Mouse (Mus musculus): ENCODE data around the gene Auts2. TPM values are rescaled to one million over a fixed set of nuclear protein-coding genes. Genes with fewer than 3 reads are reported as not detected.

Gene Auts2
- polyA plus RNA-seq, 1 experiment from 2014 or later = 1.8 TPM

DNA sequence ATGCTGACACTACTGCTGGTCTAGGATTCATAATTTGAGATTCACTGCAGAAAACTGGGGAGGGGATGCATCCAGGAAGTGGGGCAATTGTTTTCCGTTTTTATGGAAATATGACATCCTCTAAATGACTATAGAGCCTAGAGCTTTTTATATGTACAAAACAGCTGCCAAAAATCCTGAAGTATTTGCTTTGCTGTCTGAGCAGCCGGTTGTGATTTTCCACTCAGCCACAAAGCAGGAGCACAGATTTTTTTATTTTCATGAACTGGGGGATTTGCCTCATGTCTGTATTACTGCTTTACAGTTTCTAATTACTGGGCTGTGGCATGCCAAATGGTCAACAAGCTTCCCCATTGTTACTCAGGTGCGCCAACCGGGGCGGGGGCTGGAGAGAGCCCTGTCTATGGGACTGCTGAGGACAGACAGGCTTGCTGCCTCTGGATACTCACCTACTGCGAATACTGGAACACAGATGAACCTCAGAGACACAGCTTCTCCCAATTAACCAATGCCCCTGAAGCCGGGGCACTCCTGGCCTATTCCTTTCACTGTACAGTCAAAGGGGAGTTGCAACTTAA, 53.3 kb downstream of the Auts2 start:
- no peak overlapping the region for H3K4me2 ChIP-seq (ENCODE audit: low read depth, low read length)

GRCm38 (mm10) chr5:132486831-132487230, 56.3 kb downstream of the Auts2 start:
- H3K9ac ChIP-seq (ENCODE audit: low read depth, low read length) = no peak overlapping the region
- 43% methylated on average over 7 of the region's 7 CpGs for WGBS (ENCODE audit: insufficient replicate concordance)
- no peak overlapping the region for H3K4me2 ChIP-seq (ENCODE audit: low read depth, low read length)
- no peak overlapping the region for H3K27ac ChIP-seq (ENCODE audit: low read length)
- ATAC-seq (ENCODE audit: low read depth) = no peak
- no peaks in the 10 kb centered on the region for H3K4me1 ChIP-seq (ENCODE audit: control insufficient read depth, low read depth, low read length)
- no peaks in the 10 kb centered on the region for H3K9me3 ChIP-seq (replicated peaks; ENCODE audit: control insufficient read depth, low read length)
- H3K4me3 ChIP-seq (ENCODE audit: low read depth, low read length) = no peak overlapping the region
- H3K27me3 ChIP-seq (ENCODE audit: control insufficient read depth, insufficient read depth, low read depth, low read length) = no peaks in the 10 kb centered on the region
- H3K36me3 ChIP-seq (ENCODE audit: control insufficient read depth, insufficient read depth) = no peaks in the 10 kb centered on the region

More for the DNA sequence above, 53.3 kb downstream of the Auts2 start:
- Histone ChIP-seq H3K9ac (ENCODE audit: low read depth, low read length) (no peak overlapping the region), H3K27me3 (ENCODE audit: control insufficient read depth, insufficient read depth, low read depth, low read length) (no peaks in the 10 kb centered on the region), H3K9me3 (replicated peaks; ENCODE audit: control insufficient read depth, low read length) (no peaks in the 10 kb centered on the region), H3K4me1 (ENCODE audit: control insufficient read depth, low read depth, low read length) (no peaks in the 10 kb centered on the region), H3K36me3 (ENCODE audit: control insufficient read depth, insufficient read depth) (no peaks in the 10 kb centered on the region), H3K4me3 (ENCODE audit: low read depth, low read length) (no peak overlapping the region), H3K27ac (ENCODE audit: low read length) (no peak overlapping the region)
- WGBS (ENCODE audit: insufficient replicate concordance) = 59% methylated on average over 7 of the region's 7 CpGs
- no peak for ATAC-seq (ENCODE audit: low read depth)

DNA sequence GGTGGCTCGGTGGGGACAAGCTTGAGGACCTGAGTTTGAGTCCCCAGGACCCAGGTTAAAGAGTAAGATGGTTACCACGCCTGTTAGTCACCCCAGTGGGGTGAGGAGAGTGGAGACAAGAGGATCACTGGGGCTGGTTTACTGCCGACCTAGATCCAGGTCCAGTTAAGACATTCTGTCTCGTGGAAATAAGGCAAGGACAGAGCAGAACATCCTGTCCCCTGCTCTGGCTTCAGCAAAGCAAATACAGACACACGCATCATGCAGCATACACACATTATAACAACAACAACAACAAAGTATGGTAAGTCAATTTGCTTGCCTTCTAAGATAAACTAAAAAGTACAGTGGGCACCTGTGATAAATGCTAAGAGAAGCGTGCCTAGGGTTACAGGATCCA, 57.1 kb downstream of the Auts2 start:
- no peak overlapping the region for H3K4me3 ChIP-seq (ENCODE audit: low read depth, low read length)
- no peaks in the 10 kb centered on the region for H3K27me3 ChIP-seq (ENCODE audit: control insufficient read depth, insufficient read depth, low read depth, low read length)
- no peaks in the 10 kb centered on the region for H3K4me1 ChIP-seq (ENCODE audit: control insufficient read depth, low read depth, low read length)
- WGBS (ENCODE audit: insufficient replicate concordance) = 58% methylated on average over 6 of the region's 6 CpGs
- no peak overlapping the region for H3K4me2 ChIP-seq (ENCODE audit: low read depth, low read length)
- no peak overlapping the region for H3K9ac ChIP-seq (ENCODE audit: low read depth, low read length)
- H3K36me3 ChIP-seq (ENCODE audit: control insufficient read depth, insufficient read depth) = no peaks in the 10 kb centered on the region
- no peaks in the 10 kb centered on the region for H3K9me3 ChIP-seq (replicated peaks; ENCODE audit: control insufficient read depth, low read length)
- H3K27ac ChIP-seq (ENCODE audit: low read length) = no peak overlapping the region
- ATAC-seq (ENCODE audit: low read depth) = no peak

DNA sequence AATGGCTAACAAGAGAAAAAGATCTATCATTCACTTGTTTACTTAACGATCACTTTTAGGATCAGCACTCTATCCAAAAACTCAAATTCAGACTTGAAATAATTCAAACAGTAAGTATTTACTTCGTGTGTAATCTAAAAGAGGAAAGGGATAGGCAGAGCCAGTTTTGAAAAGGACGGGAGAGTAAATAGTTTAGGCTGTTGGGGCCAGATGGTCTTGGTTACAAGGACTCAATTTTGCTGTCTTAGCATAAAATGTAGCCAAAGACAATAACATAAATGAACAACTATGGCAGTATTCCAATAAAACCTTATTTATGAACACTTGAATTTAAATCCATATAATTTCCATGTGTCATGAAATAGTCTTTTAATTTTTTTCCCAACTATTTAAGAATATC, 57.7 kb downstream of the Auts2 start:
- WGBS (ENCODE audit: insufficient replicate concordance) = 53% methylated on average over 3 of the region's 3 CpGs
- H3K27ac ChIP-seq (ENCODE audit: low read length) = no peak overlapping the region
- no peak for ATAC-seq (ENCODE audit: low read depth)
- no peak overlapping the region for H3K4me3 ChIP-seq (ENCODE audit: low read depth, low read length)
- H3K36me3 ChIP-seq (ENCODE audit: control insufficient read depth, insufficient read depth) = no peaks in the 10 kb centered on the region
- H3K4me2 ChIP-seq (ENCODE audit: low read depth, low read length) = no peak overlapping the region
- no peaks in the 10 kb centered on the region for H3K9me3 ChIP-seq (replicated peaks; ENCODE audit: control insufficient read depth, low read length)
- H3K4me1 ChIP-seq (ENCODE audit: control insufficient read depth, low read depth, low read length) = no peaks in the 10 kb centered on the region
- H3K27me3 ChIP-seq (ENCODE audit: control insufficient read depth, insufficient read depth, low read depth, low read length) = no peaks in the 10 kb centered on the region
- no peak overlapping the region for H3K9ac ChIP-seq (ENCODE audit: low read depth, low read length)

DNA sequence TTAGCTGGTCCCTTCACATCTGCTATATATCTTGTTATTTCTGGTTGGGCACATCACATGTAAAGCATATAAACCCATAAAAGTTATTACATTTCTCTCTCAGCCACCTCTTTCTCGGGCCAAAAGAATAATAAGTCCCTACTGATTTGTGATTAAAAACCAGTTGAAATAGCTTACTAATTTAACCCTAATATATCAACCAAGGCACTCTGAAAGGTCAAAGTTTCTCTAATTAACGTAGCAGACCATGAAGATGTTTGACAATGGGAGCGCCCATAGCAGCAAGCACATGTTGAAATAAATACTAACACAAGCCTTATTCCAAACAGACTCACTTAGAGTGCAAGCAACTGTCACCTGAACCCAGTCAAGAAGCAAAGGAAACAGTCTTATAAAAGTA, 61.7 kb downstream of the Auts2 start:
- Histone ChIP-seq H3K9ac (ENCODE audit: low read depth, low read length) (no peak overlapping the region), H3K27ac (ENCODE audit: low read length) (no peak overlapping the region), H3K4me1 (ENCODE audit: control insufficient read depth, low read depth, low read length) (no peaks in the 10 kb centered on the region), H3K27me3 (ENCODE audit: control insufficient read depth, insufficient read depth, low read depth, low read length) (no peaks in the 10 kb centered on the region), H3K4me3 (ENCODE audit: low read depth, low read length) (no peak overlapping the region), H3K4me2 (ENCODE audit: low read depth, low read length) (no peak overlapping the region), H3K36me3 (ENCODE audit: control insufficient read depth, insufficient read depth) (no peaks in the 10 kb centered on the region), H3K9me3 (replicated peaks; ENCODE audit: control insufficient read depth, low read length) (no peaks in the 10 kb centered on the region)
- no peak for ATAC-seq (ENCODE audit: low read depth)
- WGBS (ENCODE audit: insufficient replicate concordance) = 50% methylated on average over 3 of the region's 3 CpGs

DNA sequence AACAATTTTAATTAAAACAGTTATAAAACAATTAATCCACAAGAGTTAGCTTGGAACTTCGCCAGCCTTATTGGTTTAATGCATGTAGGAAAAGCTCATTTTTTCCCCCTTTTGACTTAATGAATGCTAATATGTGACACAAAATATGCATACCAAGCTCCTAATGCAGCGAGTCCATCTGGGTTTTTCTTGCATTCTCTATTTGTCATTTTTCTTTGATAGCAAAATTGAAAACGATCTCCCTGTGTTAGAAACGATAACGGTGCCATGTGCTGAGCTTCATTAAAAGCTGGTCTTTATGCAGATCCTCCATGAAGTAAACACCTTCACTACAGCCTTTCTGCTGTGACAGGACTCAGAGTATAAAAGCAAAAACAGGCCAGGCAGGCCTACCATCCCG, 62.7 kb downstream of the Auts2 start:
- no peak overlapping the region for H3K9ac ChIP-seq (ENCODE audit: low read depth, low read length)
- H3K9me3 ChIP-seq (replicated peaks; ENCODE audit: control insufficient read depth, low read length) = no peaks in the 10 kb centered on the region
- H3K27me3 ChIP-seq (ENCODE audit: control insufficient read depth, insufficient read depth, low read depth, low read length) = no peaks in the 10 kb centered on the region
- no peak overlapping the region for H3K4me2 ChIP-seq (ENCODE audit: low read depth, low read length)
- no peaks in the 10 kb centered on the region for H3K4me1 ChIP-seq (ENCODE audit: control insufficient read depth, low read depth, low read length)
- WGBS (ENCODE audit: insufficient replicate concordance) = 61% methylated on average over 6 of the region's 6 CpGs
- no peaks in the 10 kb centered on the region for H3K36me3 ChIP-seq (ENCODE audit: control insufficient read depth, insufficient read depth)
- no peak overlapping the region for H3K27ac ChIP-seq (ENCODE audit: low read length)
- no peak overlapping the region for H3K4me3 ChIP-seq (ENCODE audit: low read depth, low read length)
- ATAC-seq (ENCODE audit: low read depth) = no peak

GRCm38 (mm10) chr5:132479227-132479857, 63.8 kb downstream of the Auts2 start:
- no peaks in the 10 kb centered on the region for H3K4me1 ChIP-seq (ENCODE audit: control insufficient read depth, low read depth, low read length)
- no peak overlapping the region for H3K27ac ChIP-seq (ENCODE audit: low read length)
- no peak overlapping the region for H3K4me2 ChIP-seq (ENCODE audit: low read depth, low read length)
- no peaks in the 10 kb centered on the region for H3K27me3 ChIP-seq (ENCODE audit: control insufficient read depth, insufficient read depth, low read depth, low read length)
- ATAC-seq (ENCODE audit: low read depth) = no peak
- H3K36me3 ChIP-seq (ENCODE audit: control insufficient read depth, insufficient read depth) = no peaks in the 10 kb centered on the region
- no peak overlapping the region for H3K9ac ChIP-seq (ENCODE audit: low read depth, low read length)
- H3K9me3 ChIP-seq (replicated peaks; ENCODE audit: control insufficient read depth, low read length) = no peaks in the 10 kb centered on the region
- H3K4me3 ChIP-seq (ENCODE audit: low read depth, low read length) = no peak overlapping the region
- 23% methylated on average over 11 of the region's 11 CpGs for WGBS (ENCODE audit: insufficient replicate concordance)

GRCm38 (mm10) chr5:132477533-132477932, 65.6 kb downstream of the Auts2 start:
- ATAC-seq (ENCODE audit: low read depth) = no peak
- H3K4me3 ChIP-seq (ENCODE audit: low read depth, low read length) = no peak overlapping the region
- no peak overlapping the region for H3K27ac ChIP-seq (ENCODE audit: low read length)
- no peak overlapping the region for H3K9ac ChIP-seq (ENCODE audit: low read depth, low read length)
- no peaks in the 10 kb centered on the region for H3K4me1 ChIP-seq (ENCODE audit: control insufficient read depth, low read depth, low read length)
- H3K4me2 ChIP-seq (ENCODE audit: low read depth, low read length) = no peak overlapping the region
- 46% methylated on average over 1 of the region's 1 CpGs for WGBS (ENCODE audit: insufficient replicate concordance)
- H3K27me3 ChIP-seq (ENCODE audit: control insufficient read depth, insufficient read depth, low read depth, low read length) = no peaks in the 10 kb centered on the region
- no peaks in the 10 kb centered on the region for H3K36me3 ChIP-seq (ENCODE audit: control insufficient read depth, insufficient read depth)
- H3K9me3 ChIP-seq (replicated peaks; ENCODE audit: control insufficient read depth, low read length) = no peaks in the 10 kb centered on the region

- 69% methylated on average over 5 of the region's 5 CpGs for WGBS (ENCODE audit: insufficient replicate concordance)
- Histone ChIP-seq H3K9ac (ENCODE audit: low read depth, low read length) (no peak overlapping the region), H3K36me3 (ENCODE audit: control insufficient read depth, insufficient read depth) (no peaks in the 10 kb centered on the region), H3K4me3 (ENCODE audit: low read depth, low read length) (no peak overlapping the region), H3K9me3 (replicated peaks; ENCODE audit: control insufficient read depth, low read length) (no peaks in the 10 kb centered on the region), H3K27ac (ENCODE audit: low read length) (no peak overlapping the region), H3K4me2 (ENCODE audit: low read depth, low read length) (no peak overlapping the region), H3K4me1 (ENCODE audit: control insufficient read depth, low read depth, low read length) (no peaks in the 10 kb centered on the region), H3K27me3 (ENCODE audit: control insufficient read depth, insufficient read depth, low read depth, low read length) (no peaks in the 10 kb centered on the region)
- no peak for ATAC-seq (ENCODE audit: low read depth)
Measured at GRCm38 (mm10) chr5:132472905-132473321, 70.2 kb downstream of the Auts2 start.
